Mouse (Mus musculus) forebrain, embryonic 13.5 days (tissue): ENCODE results near the gene Gm3286. TPM values are rescaled to one million over a fixed set of nuclear protein-coding genes. Genes with fewer than 3 reads are reported as not detected.
"Not testable (repeated sequence)": the region's sequence is repeated elsewhere in the genome, so short reads cannot be mapped to it uniquely, and the experiment has no call there.

Source experiments
- ATAC-seq: fragments of 200-750 bp; cut with Nextera tagmentation; 2 replicates; pipeline ENCODE4 v1.8.0; 2017
- H3K27ac ChIP-seq: fragments of 300-500 bp; sonication (generic); 2 replicates; pipeline ENCODE4 v1.5.1; 2015; ENCODE audit warnings: inconsistent platforms, mild to moderate bottlenecking, moderate library complexity
- H3K27me3 ChIP-seq: fragments of 300-500 bp; sonication (generic); 2 replicates; pipeline ENCODE4 v1.6.1; 2015; ENCODE audit warnings: mild to moderate bottlenecking, inconsistent platforms
- H3K36me3 ChIP-seq: fragments of 300-500 bp; sonication (generic); 2 replicates; pipeline ENCODE4 v1.6.1; 2015; ENCODE audit warnings: mild to moderate bottlenecking, inconsistent platforms; ENCODE audit not compliant: poor library complexity, severe bottlenecking
- H3K4me1 ChIP-seq: fragments of 300-500 bp; sonication (generic); 2 replicates; pipeline ENCODE4 v1.6.1; 2015; ENCODE audit warnings: inconsistent platforms
- H3K4me2 ChIP-seq: fragments of 300-500 bp; sonication (generic); 2 replicates; pipeline ENCODE4 v1.6.1; 2015; ENCODE audit warnings: inconsistent platforms, mild to moderate bottlenecking, moderate library complexity
- H3K4me3 ChIP-seq: fragments of 300-500 bp; sonication (generic); 2 replicates; pipeline ENCODE4 v1.5.1; 2015; ENCODE audit warnings: mild to moderate bottlenecking, inconsistent platforms
- H3K9ac ChIP-seq: fragments of 300-500 bp; sonication (generic); 2 replicates; pipeline ENCODE4 v1.6.1; 2015; ENCODE audit warnings: mild to moderate bottlenecking, inconsistent platforms
- H3K9me3 ChIP-seq: fragments of 300-500 bp; sonication (generic); replicated peaks from 2 replicates; pipeline ENCODE4 v1.6.1; 2016; ENCODE audit warnings: inconsistent platforms
- polyA plus RNA-seq: library from polyadenylated mRNA; unstranded; fragments of >200 nt; fragmentation: Nextera tagmentation; extraction: Ambion mirVana; gene quantifications from 2 replicates; pipeline ENCODE4 v1.2.1, GENCODE M21; 2015

Gm3286 gene
- not detected in 2 replicates for polyA plus RNA-seq

DNA sequence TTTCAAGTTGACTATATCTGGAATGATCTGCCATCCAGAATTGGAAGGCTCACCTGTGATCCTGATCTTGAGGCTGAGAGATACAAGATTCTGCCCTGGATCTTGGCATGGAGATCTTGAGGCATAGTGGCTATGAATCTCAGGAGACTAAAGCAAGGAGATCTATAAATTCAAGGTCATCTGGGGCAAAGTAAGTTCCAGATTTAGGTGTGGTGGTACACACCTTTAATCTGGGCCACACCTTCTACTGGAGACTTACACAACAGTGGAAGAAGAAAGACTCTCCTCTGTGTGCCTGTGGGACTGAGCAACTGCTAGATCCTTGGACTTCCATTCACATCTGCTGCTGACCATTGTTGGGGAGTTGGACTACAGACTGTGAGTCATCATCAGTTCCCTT, at the start of gene Gm3286:
Gene Gm3286, plus strand, starts transcription at position 301 of the 400 bp plus-strand sequence.
- H3K9me3 ChIP-seq, H3K27me3 ChIP-seq, H3K27ac ChIP-seq, H3K4me3 ChIP-seq, ATAC-seq, H3K9ac ChIP-seq, H3K4me1 ChIP-seq, H3K36me3 ChIP-seq, H3K4me2 ChIP-seq: not testable (repeated sequence)

Other genes with a start within 250 kb of the Gm3286 start
- not detected in 2 replicates for gene Gm10424, start 238.0 kb upstream of the Gm3286 start, polyA plus RNA-seq
- gene Gm3259, start 204.8 kb upstream of the Gm3286 start, polyA plus RNA-seq: not detected in 2 replicates
- not detected in 2 replicates for gene D5Ertd577e, start 54.0 kb upstream of the Gm3286 start, polyA plus RNA-seq
- not detected in 2 replicates for gene Gm7971, start 84.1 kb downstream of the Gm3286 start, polyA plus RNA-seq
- not detected in 2 replicates for gene Gm7978, start 225.4 kb downstream of the Gm3286 start, polyA plus RNA-seq
- gene Gm7982, start 231.3 kb downstream of the Gm3286 start, polyA plus RNA-seq: not detected in 2 replicates